Mouse (Mus musculus): Measurements from ENCODE around the gene Rbbp8nl. TPM values are rescaled to one million over a fixed set of nuclear protein-coding genes. Genes with fewer than 3 reads are reported as not detected.
A peak's percentile ranks its signal among the peaks of the same experiment; 100 is the strongest.

Gene Rbbp8nl
- polyA plus RNA-seq, 1 experiment: not detected

GRCm38 (mm10) chr2:180273394-180274244 is 16.1 kb downstream of the Rbbp8nl start, which contains the start of gene Cables2:
Gene Cables2, minus strand, starts transcription at chr2:180273496.
- peak within 1 kb of the TSS; percentile 100 for H3K4me2 ChIP-seq (ENCODE audit: low read depth)
- no peak for TF ChIP-seq CEBPB (IDR thresholded peaks at IDR 0.05; ENCODE audit: insufficient read depth, poor library complexity, severe bottlenecking)
- TF ChIP-seq SRF (IDR thresholded peaks at IDR 0.05; ENCODE audit: control insufficient read depth, insufficient read length, low read depth): no peak
- peak; percentile 69 for TF ChIP-seq POLR2A (IDR thresholded peaks at IDR 0.05; ENCODE audit: insufficient read length, low read depth)
- peak; percentile 4 for TF ChIP-seq E2F4 (IDR thresholded peaks at IDR 0.05; ENCODE audit: insufficient read depth)
- no peak for TF ChIP-seq TCF12 (IDR thresholded peaks at IDR 0.05; ENCODE audit: insufficient read depth, poor library complexity, severe bottlenecking)
- TF ChIP-seq MAX (IDR thresholded peaks at IDR 0.05; ENCODE audit: low read depth): no peak
- TF ChIP-seq MYOD1 (IDR thresholded peaks at IDR 0.05; ENCODE audit: control insufficient read depth in 1 of 3, insufficient read length in 2 of 3, low read depth in 2 of 3): peak in 1 of 3 experiments; percentile 52
- no peak for TF ChIP-seq USF1 (IDR thresholded peaks at IDR 0.05; ENCODE audit: low read depth)
- no peak for TF ChIP-seq POLR2AphosphoS2 (IDR thresholded peaks at IDR 0.05; ENCODE audit: insufficient read length, low read depth)
- no peaks in the 10 kb centered on the region for H3K36me3 ChIP-seq (ENCODE audit: control insufficient read depth, insufficient read depth)
- no peaks in the 10 kb centered on the region for H3K79me2 ChIP-seq (ENCODE audit: control insufficient read depth, insufficient read depth)
- H3K27me3 ChIP-seq (ENCODE audit: control insufficient read depth, insufficient read depth, insufficient read length): peaks cover 23% of the 10 kb centered on the region
- H3K4me3 ChIP-seq: peak within 1 kb of the TSS; percentile 46
- H3ac ChIP-seq (ENCODE audit: control insufficient read depth, insufficient read length): peak within 1 kb of the TSS; percentile 15

GRCm38 (mm10) chr2:180272884-180273321 is 16.8 kb downstream of the Rbbp8nl start:
- H3K4me2 ChIP-seq (ENCODE audit: low read depth): peak overlapping the region; percentile 100
- no peaks in the 10 kb centered on the region for H3K36me3 ChIP-seq (ENCODE audit: control insufficient read depth, insufficient read depth)
- peak overlapping the region; percentile 15 for H3ac ChIP-seq (ENCODE audit: control insufficient read depth, insufficient read length)
- H3K27me3 ChIP-seq (ENCODE audit: control insufficient read depth, insufficient read depth, insufficient read length): peaks cover 16% of the 10 kb centered on the region
- no peak for TF ChIP-seq E2F4 (IDR thresholded peaks at IDR 0.05; ENCODE audit: insufficient read depth)
- H3K79me2 ChIP-seq (ENCODE audit: control insufficient read depth, insufficient read depth): no peaks in the 10 kb centered on the region
- peak overlapping the region; percentile 46 for H3K4me3 ChIP-seq

GRCm38 (mm10) chr2:180271804-180272395 is 17.8 kb downstream of the Rbbp8nl start:
- no peak overlapping the region for H3ac ChIP-seq (ENCODE audit: control insufficient read depth, insufficient read length)
- H3K27me3 ChIP-seq (ENCODE audit: control insufficient read depth, insufficient read depth, insufficient read length): peaks cover 9% of the 10 kb centered on the region
- H3K4me3 ChIP-seq: peak overlapping the region; percentile 46
- no peaks in the 10 kb centered on the region for H3K79me2 ChIP-seq (ENCODE audit: control insufficient read depth, insufficient read depth)
- peak overlapping the region; percentile 100 for H3K4me2 ChIP-seq (ENCODE audit: low read depth)
- H3K36me3 ChIP-seq (ENCODE audit: control insufficient read depth, insufficient read depth): no peaks in the 10 kb centered on the region
- TF ChIP-seq MYOG (IDR thresholded peaks at IDR 0.05; ENCODE audit: control insufficient read depth in 1 of 3, insufficient read depth in 1 of 3, insufficient read length in 2 of 3, low read depth in 2 of 3) (no peak), USF1 (IDR thresholded peaks at IDR 0.05; ENCODE audit: low read depth) (no peak), MYOD1 (IDR thresholded peaks at IDR 0.05; ENCODE audit: control insufficient read depth in 1 of 3, insufficient read length in 2 of 3, low read depth in 2 of 3) (no peak), SRF (IDR thresholded peaks at IDR 0.05; ENCODE audit: control insufficient read depth, insufficient read length, low read depth) (no peak), POLR2A (IDR thresholded peaks at IDR 0.05; ENCODE audit: insufficient read length, low read depth) (no peak), REST (IDR thresholded peaks at IDR 0.05; ENCODE audit: insufficient read depth, insufficient read length) (no peak), CEBPB (IDR thresholded peaks at IDR 0.05; ENCODE audit: insufficient read depth, poor library complexity, severe bottlenecking) (no peak), E2F4 (IDR thresholded peaks at IDR 0.05; ENCODE audit: insufficient read depth) (no peak), MAX (IDR thresholded peaks at IDR 0.05; ENCODE audit: low read depth) (no peak), POLR2AphosphoS2 (IDR thresholded peaks at IDR 0.05; ENCODE audit: insufficient read length, low read depth) (no peak), TCF3 (IDR thresholded peaks at IDR 0.05; ENCODE audit: insufficient read length, low read depth) (no peak), TCF12 (IDR thresholded peaks at IDR 0.05; ENCODE audit: insufficient read depth, poor library complexity, severe bottlenecking) (no peak)

GRCm38 (mm10) chr2:180270537-180271255 is 19.0 kb downstream of the Rbbp8nl start:
- TF ChIP-seq POLR2A (IDR thresholded peaks at IDR 0.05; ENCODE audit: insufficient read length, low read depth) (no peak), CEBPB (IDR thresholded peaks at IDR 0.05; ENCODE audit: insufficient read depth, poor library complexity, severe bottlenecking) (no peak), USF1 (IDR thresholded peaks at IDR 0.05; ENCODE audit: low read depth) (no peak), SRF (IDR thresholded peaks at IDR 0.05; ENCODE audit: control insufficient read depth, insufficient read length, low read depth) (no peak), MAX (IDR thresholded peaks at IDR 0.05; ENCODE audit: low read depth) (no peak), REST (IDR thresholded peaks at IDR 0.05; ENCODE audit: insufficient read depth, insufficient read length) (no peak), MYOD1 (IDR thresholded peaks at IDR 0.05; ENCODE audit: control insufficient read depth in 1 of 3, insufficient read length in 2 of 3, low read depth in 2 of 3) (no peak), TCF12 (IDR thresholded peaks at IDR 0.05; ENCODE audit: insufficient read depth, poor library complexity, severe bottlenecking) (no peak), TCF3 (IDR thresholded peaks at IDR 0.05; ENCODE audit: insufficient read length, low read depth) (no peak), POLR2AphosphoS2 (IDR thresholded peaks at IDR 0.05; ENCODE audit: insufficient read length, low read depth) (no peak), E2F4 (IDR thresholded peaks at IDR 0.05; ENCODE audit: insufficient read depth) (no peak), MYOG (IDR thresholded peaks at IDR 0.05; ENCODE audit: control insufficient read depth in 1 of 3, insufficient read depth in 1 of 3, insufficient read length in 2 of 3, low read depth in 2 of 3) (no peak)
- Histone ChIP-seq H3K36me3 (ENCODE audit: control insufficient read depth, insufficient read depth) (no peaks in the 10 kb centered on the region), H3K4me2 (ENCODE audit: low read depth) (no peak overlapping the region), H3K4me3 (no peak overlapping the region), H3ac (ENCODE audit: control insufficient read depth, insufficient read length) (no peak overlapping the region), H3K27me3 (ENCODE audit: control insufficient read depth, insufficient read depth, insufficient read length) (no peaks in the 10 kb centered on the region), H3K79me2 (ENCODE audit: control insufficient read depth, insufficient read depth) (no peaks in the 10 kb centered on the region)
